Mouse (Mus musculus): Measurements from ENCODE around the gene Met.
A peak's percentile ranks its signal among the peaks of the same experiment; 100 is the strongest.

The Met gene

GRCm38 (mm10) chr6:17549645-17550044 lies 86.0 kb downstream of the Met start:
- no peak for DNase-seq (ENCODE audit: low spot score)

DNA sequence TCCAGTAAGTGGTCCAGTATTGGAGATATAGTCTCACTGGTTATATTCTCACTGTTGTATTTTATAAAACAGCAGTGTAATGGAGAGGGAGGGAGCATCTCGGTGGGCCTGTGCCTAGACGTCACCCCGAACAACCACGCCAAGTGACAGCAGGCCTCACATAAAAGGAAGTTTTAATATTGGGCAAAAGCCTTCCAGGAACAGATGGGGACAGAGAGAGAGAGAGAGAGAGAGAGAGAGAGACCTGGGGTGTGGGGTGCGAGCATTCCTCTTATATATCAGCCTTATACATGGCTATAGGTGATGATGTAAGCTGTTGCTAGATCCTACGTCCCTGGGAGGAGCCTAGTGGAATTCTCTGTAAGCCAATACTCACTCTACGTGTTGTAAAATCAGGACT lies 90.7 kb downstream of the Met start:
- DNase-seq (ENCODE audit: low spot score): no peak

DNA sequence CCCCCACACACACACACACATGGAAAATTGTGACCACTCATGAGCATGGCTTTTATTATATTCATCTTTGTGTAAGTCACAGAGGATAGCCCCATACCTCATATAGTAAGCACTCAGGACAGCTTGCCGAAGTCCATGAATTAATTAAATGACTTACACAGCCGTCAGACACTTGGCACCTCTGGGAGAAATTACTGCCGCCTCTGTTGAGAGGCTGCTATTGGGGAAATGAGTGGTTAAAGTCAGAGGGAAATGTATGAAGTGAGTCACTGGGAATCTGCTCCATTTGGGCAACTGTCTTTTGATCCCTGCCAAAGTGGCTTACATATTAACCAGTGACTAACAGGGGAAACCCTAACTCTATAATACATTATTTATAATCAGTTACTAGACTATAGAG lies 91.2 kb downstream of the Met start:
- no peak for DNase-seq (ENCODE audit: low spot score)

DNA sequence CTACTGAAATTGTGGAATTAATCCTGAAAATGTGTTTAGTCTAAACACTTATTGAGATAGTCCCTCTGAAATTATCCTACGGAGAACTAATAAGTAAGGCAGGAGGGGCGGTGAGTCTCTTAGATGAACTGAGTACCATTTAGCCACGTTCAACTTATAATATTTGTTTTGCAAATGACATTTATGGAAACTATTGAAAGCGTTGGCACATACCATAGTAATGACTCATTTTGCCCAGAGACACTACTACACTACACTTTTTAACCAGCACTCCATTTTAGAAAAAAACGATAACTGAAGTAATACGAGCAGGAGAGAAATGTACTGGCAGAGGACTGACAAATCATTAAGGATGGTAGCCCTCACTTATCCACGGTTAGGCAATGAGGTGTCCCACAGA lies 92.1 kb downstream of the Met start:
- DNase-seq (ENCODE audit: low spot score): no peak

- no peak for DNase-seq (ENCODE audit: low spot score)
Observed at GRCm38 (mm10) chr6:17559657-17560056, 96.1 kb downstream of the Met start.

- DNase-seq (ENCODE audit: low spot score): no peak
Observed at GRCm38 (mm10) chr6:17561347-17561746, 97.7 kb downstream of the Met start.

- no peak for DNase-seq (ENCODE audit: low spot score)
Observed at GRCm38 (mm10) chr6:17561886-17562285, 98.3 kb downstream of the Met start.

DNA sequence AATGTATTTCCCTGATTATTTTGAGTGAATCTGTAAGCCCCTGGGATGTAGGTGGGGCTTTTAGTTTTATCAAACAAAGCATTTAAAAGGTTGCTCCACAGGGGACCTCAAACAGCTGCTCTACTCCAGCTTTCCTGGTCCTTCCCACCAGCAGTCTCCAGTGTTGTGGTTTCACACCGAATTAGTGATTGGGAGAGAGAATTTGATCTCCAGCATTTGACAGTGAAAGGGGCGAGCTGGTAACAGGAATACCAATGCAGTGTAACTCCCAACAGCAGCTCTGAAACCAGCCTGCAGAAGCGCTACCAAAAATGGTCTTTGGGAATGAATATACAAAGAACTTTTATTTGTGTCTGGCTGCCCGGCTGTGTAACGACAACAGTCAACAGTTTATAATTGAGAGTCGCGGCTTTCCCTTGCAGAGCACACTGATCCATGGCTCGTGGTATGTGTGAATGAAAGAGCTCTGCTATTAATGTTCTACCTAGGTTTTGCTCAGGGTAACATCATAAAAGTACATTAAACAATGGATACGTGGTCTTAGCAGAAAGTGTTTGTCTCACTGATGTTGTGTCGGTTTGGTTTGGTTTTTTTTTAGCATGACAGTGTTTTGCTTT lies 99.0 kb downstream of the Met start:
- no peak for DNase-seq (ENCODE audit: low spot score)

DNA sequence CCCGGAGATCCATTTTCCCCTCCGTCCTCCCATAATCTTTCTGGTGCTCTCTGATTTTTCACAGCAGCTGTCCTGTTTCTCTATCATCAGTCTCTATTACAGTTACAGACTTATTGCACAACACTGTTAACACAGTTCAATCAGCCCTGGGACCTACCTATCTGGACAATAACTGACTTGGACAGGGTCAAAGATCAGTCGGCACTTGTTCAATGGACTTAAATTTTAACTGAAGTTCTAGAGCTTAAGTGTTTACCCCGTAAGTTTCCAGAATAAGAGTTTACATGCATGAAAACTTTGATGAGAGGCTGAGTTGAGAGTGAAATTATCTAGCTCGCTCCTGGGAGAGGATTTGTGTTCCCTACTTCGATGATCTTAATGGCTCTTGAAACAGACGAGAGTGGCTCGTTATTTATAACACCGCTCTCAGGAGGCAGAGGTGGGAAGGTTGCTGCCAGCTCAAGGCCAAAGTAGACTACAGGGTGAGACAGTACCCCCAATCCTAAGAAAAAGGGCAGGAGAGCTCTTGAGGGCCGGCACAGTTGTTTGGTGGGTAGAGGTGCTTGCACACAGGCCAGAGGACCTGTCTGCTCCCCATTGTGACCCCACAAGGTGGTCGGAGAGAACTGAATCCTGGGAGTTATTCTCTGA lies 105.2 kb downstream of the Met start:
- DNase-seq (ENCODE audit: low spot score): no peak

DNA sequence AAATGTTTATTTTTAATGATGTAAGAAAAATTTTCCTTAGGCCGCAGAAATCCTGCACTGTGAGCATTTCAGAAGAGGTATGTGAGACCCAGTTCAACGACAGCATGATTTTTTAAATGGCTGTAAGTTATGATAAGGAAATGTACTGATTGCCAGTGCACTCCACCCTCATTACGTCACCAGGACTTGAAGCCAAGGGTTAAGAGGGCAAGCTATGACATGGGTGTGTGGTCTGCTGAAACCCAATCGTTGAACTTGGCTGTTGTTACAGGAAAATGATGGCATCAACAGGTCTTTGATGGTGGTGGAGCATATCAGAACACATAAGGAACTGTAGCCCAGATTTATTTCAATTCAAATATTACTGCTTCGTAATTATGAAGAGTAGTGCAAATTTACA lies 109.6 kb downstream of the Met start:
- DNase-seq (ENCODE audit: low spot score): no peak

GRCm38 (mm10) chr6:17573732-17574131 lies 110.1 kb downstream of the Met start:
- DNase-seq (ENCODE audit: low spot score): no peak

- DNase-seq (ENCODE audit: low spot score): no peak
Observed at GRCm38 (mm10) chr6:17578092-17578760, 114.6 kb downstream of the Met start.

DNA sequence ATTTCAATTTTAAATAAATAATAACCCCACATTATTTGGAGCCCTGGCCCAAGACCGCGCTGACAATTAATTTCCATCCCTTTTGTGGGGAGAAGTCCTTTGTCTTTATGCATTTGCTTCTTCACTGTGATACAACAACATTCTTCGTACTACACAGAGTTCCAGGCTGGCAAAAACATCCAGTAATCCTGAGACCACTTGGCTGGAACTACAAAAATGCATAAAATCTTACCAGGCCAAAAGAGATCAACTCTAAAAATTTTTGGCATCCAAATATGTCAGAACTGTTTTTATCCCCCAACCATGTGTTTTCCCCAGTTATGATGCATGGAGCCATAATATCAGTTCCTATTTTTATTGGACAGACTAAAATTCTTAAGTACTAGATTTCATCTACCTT lies 116.7 kb downstream of the Met start:
- DNase-seq (ENCODE audit: low spot score): no peak

DNA sequence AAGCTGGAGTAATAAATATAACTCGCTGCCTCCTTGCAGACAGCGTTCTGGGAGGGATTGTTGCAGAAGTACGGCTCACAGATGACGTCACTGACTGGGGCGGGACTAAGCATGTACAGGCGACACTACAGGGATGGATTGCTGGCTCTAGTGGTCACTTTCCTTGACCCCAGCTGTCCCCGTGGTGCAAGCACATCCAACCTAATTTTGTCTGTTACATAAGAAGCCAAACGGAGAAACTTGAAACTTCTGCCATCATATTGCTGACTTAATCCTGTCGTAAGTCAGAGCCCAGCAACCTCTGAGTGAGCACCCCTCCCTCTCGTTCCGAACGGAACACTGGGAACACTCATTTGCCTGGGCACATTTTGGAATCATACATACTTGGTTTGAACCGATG lies 120.4 kb downstream of the Met start:
- DNase-seq (ENCODE audit: low spot score): no peak

- peak; percentile 54 for DNase-seq (ENCODE audit: low spot score)
Observed at GRCm38 (mm10) chr6:17589049-17589952, 125.7 kb downstream of the Met start.

GRCm38 (mm10) chr6:17589953-17590627 lies 126.5 kb downstream of the Met start:
- DNase-seq (ENCODE audit: low spot score): no peak

DNA sequence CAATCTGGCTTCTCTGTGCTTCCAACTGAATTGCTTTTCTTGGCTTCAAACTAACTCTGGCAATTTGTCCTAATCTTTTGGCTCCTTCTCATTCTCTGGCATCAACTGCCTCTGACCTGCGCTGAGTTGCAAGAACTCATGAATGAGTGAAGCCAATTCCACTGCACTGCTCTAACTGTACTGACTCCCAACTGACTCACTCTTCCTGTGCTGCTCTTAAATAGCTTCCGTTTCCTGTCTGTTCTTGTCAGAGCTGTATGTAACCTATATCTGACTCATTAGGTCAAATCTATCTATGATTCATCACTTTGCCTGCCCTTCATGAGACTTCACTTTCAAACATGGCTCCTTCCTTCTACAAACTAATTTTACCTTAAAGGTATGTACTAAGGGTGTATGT lies 130.4 kb downstream of the Met start:
- no peak for DNase-seq (ENCODE audit: low spot score)

GRCm38 (mm10) chr6:17595712-17596462 lies 132.3 kb downstream of the Met start:
- no peak for DNase-seq (ENCODE audit: low spot score)

GRCm38 (mm10) chr6:17599373-17599772 lies 135.8 kb downstream of the Met start:
- DNase-seq (ENCODE audit: low spot score): no peak

- DNase-seq (ENCODE audit: low spot score): no peak
Observed at GRCm38 (mm10) chr6:17601526-17601925, 137.9 kb downstream of the Met start.

- DNase-seq (ENCODE audit: low spot score): no peak
Observed at GRCm38 (mm10) chr6:17606915-17607314, 143.3 kb downstream of the Met start.
